Mouse (Mus musculus): Measurements from ENCODE around the gene Rtl8a. TPM values are rescaled to one million over a fixed set of nuclear protein-coding genes. Genes with fewer than 3 reads are reported as not detected.
"Not testable (repeated sequence)": the region's sequence is repeated elsewhere in the genome, so short reads cannot be mapped to it uniquely, and the experiment has no call there.

The Rtl8a gene
- polyA plus RNA-seq (2015; fragmentation: Nextera tagmentation; extraction: Ambion mirVana), result 67.9 and 68.0 TPM in 2 replicates

GRCm38 (mm10) chrX:53642980-53643961 lies at the start of gene Rtl8a:
Rtl8a (minus strand) TSS chrX:53643682.
- H3K36me3 ChIP-seq, H3K9me3 ChIP-seq, H3K27ac ChIP-seq, H3K4me1 ChIP-seq, H3K27me3 ChIP-seq, H3K9ac ChIP-seq: not testable (repeated sequence)
- WGBS, result 30% methylated on average over 11 of the region's 50 CpGs
- Histone ChIP-seq H3K4me2 (peak within 1 kb of the TSS; percentile 50), H3K4me3 (peak within 1 kb of the TSS; percentile 39)
- peak; percentile 80; the same call in 1 of the 2 replicates for ATAC-seq (ENCODE audit: insufficient number of reproducible peaks, insufficient read depth, low FRiP score, low TSS enrichment, low read depth)

DNA sequence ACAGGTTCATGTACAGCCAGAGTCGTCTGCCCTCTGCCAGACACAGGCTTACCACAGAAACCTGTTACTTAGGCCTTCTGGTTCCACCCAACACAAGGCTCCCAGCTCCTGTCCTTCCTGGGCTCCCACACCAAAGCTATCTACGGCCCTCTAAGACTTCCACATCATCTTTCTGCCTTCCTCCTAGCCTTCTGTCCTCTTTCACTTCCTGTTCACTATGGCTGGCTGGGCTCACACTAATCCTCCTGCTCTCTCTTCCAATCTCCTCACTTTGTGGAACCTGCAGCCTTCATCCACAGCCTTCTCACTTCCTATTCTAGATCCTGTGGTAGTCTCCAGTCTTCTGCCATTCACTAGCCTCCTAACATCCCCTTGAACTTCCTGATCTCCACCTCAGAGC lies 49.7 kb upstream of the Rtl8a start:
- no peaks in the 10 kb centered on the region for H3K36me3 ChIP-seq
- H3K9me3 ChIP-seq, result no peaks in the 10 kb centered on the region
- H3K4me1 ChIP-seq, result no peaks in the 10 kb centered on the region
- no peak for ATAC-seq (ENCODE audit: insufficient number of reproducible peaks, insufficient read depth, low FRiP score, low TSS enrichment, low read depth)
- H3K4me2 ChIP-seq, result no peak overlapping the region
- no peak overlapping the region for H3K27ac ChIP-seq
- H3K27me3 ChIP-seq, result no peaks in the 10 kb centered on the region
- H3K9ac ChIP-seq, result no peak overlapping the region
- no peak overlapping the region for H3K4me3 ChIP-seq
- 73% methylated on average over 2 of the region's 2 CpGs for whole genome bisulfite sequencing

DNA sequence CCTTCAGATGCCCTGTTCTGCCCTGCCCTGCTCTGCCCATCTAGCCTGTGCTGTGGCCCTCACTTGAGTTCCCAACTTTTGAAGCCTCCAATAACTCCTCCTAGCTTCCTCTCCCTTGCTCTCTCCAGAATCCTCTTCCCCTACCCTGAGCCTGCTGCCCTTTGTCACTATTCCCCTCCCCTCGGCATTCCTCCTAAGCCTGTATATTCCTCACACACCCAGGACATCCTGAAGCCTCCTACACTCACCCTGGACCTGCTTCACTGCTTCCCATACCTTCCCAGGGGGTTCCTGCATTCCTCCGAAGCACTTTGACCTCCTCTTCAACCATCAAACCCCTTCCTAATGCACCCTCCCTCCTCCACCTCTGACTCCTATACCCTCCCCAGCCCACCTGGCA lies 48.6 kb upstream of the Rtl8a start:
- Histone ChIP-seq H3K4me3 (no peak overlapping the region), H3K4me1 (no peaks in the 10 kb centered on the region), H3K4me2 (no peak overlapping the region), H3K9me3 (no peaks in the 10 kb centered on the region), H3K36me3 (no peaks in the 10 kb centered on the region), H3K27ac (no peak overlapping the region), H3K9ac (no peak overlapping the region), H3K27me3 (no peaks in the 10 kb centered on the region)
- no peak for ATAC-seq (ENCODE audit: insufficient number of reproducible peaks, insufficient read depth, low FRiP score, low TSS enrichment, low read depth)
- WGBS, result 69% methylated on average over 2 of the region's 2 CpGs

GRCm38 (mm10) chrX:53684676-53685075 lies 41.2 kb upstream of the Rtl8a start:
- H3K9ac ChIP-seq; H3K36me3 ChIP-seq; H3K9me3 ChIP-seq; H3K27ac ChIP-seq; H3K4me3 ChIP-seq; H3K4me1 ChIP-seq; H3K27me3 ChIP-seq; H3K4me2 ChIP-seq; ATAC-seq (ENCODE audit: insufficient number of reproducible peaks, insufficient read depth, low FRiP score, low TSS enrichment, low read depth): not testable (repeated sequence)
- WGBS, result 79% methylated on average over 2 of the region's 4 CpGs

DNA sequence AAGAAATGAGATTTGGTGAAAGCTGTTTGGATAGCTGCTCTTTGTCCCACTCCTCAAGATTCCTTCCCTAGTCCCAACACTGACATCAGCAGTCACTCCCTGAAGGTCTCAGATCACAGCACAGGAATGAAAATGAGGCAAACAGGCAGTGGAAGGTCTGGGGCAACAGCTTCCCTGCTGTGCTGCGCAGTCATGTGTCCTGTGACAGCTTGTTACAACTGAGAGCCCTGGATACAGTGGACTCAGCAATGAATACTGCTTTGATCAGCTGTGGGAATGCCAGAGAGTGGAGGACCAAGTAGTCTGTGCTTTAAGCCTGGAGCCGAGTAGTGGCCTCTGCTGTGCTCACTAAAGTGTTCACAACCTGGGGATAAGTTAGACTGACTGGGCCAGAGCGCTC lies 39.2 kb upstream of the Rtl8a start:
- H3K36me3 ChIP-seq; ATAC-seq (ENCODE audit: insufficient number of reproducible peaks, insufficient read depth, low FRiP score, low TSS enrichment, low read depth); H3K4me3 ChIP-seq; H3K4me1 ChIP-seq; H3K27me3 ChIP-seq; H3K27ac ChIP-seq; H3K4me2 ChIP-seq; H3K9me3 ChIP-seq; H3K9ac ChIP-seq: not testable (repeated sequence)
- 47% methylated on average over 2 of the region's 3 CpGs for WGBS

- H3K4me2 ChIP-seq; H3K4me3 ChIP-seq; H3K9me3 ChIP-seq; H3K4me1 ChIP-seq; ATAC-seq (ENCODE audit: insufficient number of reproducible peaks, insufficient read depth, low FRiP score, low TSS enrichment, low read depth); H3K9ac ChIP-seq; H3K36me3 ChIP-seq; H3K27ac ChIP-seq; H3K27me3 ChIP-seq: not testable (repeated sequence)
- WGBS, result 49% methylated on average over 2 of the region's 2 CpGs
Measured at GRCm38 (mm10) chrX:53676943-53677342, 33.5 kb upstream of the Rtl8a start.

DNA sequence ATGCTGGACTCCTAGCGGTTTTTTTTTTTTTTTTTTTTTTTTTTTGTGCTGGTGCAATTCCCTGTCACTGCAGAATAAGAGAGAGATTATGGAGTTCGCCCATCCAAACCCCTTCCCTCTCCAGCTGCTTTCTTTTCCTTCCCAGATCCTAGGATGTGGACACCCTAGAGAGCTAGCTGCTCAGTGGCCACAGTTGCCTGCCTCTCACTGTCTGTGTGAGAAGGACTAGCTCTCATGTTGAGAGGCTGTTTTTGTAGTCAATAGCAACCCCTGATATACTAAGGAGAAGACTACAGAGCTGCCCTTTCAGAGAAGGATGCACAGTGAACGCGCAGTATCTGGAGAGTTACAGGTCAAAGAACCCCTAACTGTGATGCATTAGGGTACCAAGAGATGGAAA lies 27.2 kb upstream of the Rtl8a start:
- not testable (repeated sequence) for ATAC-seq (ENCODE audit: insufficient number of reproducible peaks, insufficient read depth, low FRiP score, low TSS enrichment, low read depth)
- WGBS, result 19% methylated on average over 4 of the region's 4 CpGs

DNA sequence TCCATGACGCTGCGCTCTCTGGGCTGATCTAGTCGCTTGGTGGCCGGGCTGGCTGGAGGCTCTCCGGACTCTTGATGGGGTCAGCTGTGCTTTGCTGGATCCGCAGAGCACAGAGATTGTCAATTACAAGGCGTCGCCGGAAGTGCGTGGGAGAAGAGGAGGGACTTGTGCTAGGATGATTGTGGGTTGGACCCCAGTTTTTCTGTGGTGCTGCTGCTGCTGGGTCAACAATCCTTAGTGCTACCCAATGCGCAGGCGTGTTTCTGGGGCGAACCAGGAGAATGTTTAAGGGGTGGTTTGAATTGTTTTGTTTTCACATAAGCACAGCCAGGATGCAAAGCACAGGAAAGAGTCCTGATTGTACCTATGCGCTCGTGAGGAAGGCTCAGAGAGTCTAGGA lies 26.8 kb upstream of the Rtl8a start, which contains the start of gene Rtl8b:
Rtl8b (minus strand) TSS at position 115 of the 400 bp plus-strand sequence.
- H3K27me3 ChIP-seq, result no peaks in the 10 kb centered on the region
- no peak within 1 kb of the TSS for H3K9ac ChIP-seq
- H3K4me1 ChIP-seq, result no peaks in the 10 kb centered on the region
- H3K36me3 ChIP-seq, result no peaks in the 10 kb centered on the region
- ATAC-seq (ENCODE audit: insufficient number of reproducible peaks, insufficient read depth, low FRiP score, low TSS enrichment, low read depth), result peak; percentile 84
- H3K4me2 ChIP-seq, result peak within 1 kb of the TSS; percentile 48
- H3K4me3 ChIP-seq, result peak within 1 kb of the TSS; percentile 36
- no peaks in the 10 kb centered on the region for H3K9me3 ChIP-seq
- 24% methylated on average over 13 of the region's 15 CpGs for WGBS
- H3K27ac ChIP-seq, result no peak within 1 kb of the TSS; the same call in 1 of the 2 replicates

More for the DNA sequence above, 27.2 kb upstream of the Rtl8a start:
- not testable (repeated sequence) for H3K36me3 ChIP-seq, H3K4me1 ChIP-seq, H3K27ac ChIP-seq, H3K9me3 ChIP-seq, H3K9ac ChIP-seq, H3K27me3 ChIP-seq
- peak overlapping the region; percentile 46 for H3K4me2 ChIP-seq
- peak overlapping the region; percentile 36 for H3K4me3 ChIP-seq

- H3K9me3 ChIP-seq, H3K36me3 ChIP-seq, H3K27ac ChIP-seq, H3K9ac ChIP-seq, H3K27me3 ChIP-seq, H3K4me1 ChIP-seq: not testable (repeated sequence)
- WGBS, result no CpG with 5 or more reads among the region's 36 CpGs
- peak overlapping the region; percentile 48 for H3K4me2 ChIP-seq
- H3K4me3 ChIP-seq, result peak overlapping the region; percentile 36
- peak; percentile 37; the same call in 1 of the 2 replicates for ATAC-seq (ENCODE audit: insufficient number of reproducible peaks, insufficient read depth, low FRiP score, low TSS enrichment, low read depth)
Measured at GRCm38 (mm10) chrX:53669557-53670270, 26.2 kb upstream of the Rtl8a start.

GRCm38 (mm10) chrX:53652917-53653316 lies 9.4 kb upstream of the Rtl8a start:
- not testable (repeated sequence) for ATAC-seq (ENCODE audit: insufficient number of reproducible peaks, insufficient read depth, low FRiP score, low TSS enrichment, low read depth)

GRCm38 (mm10) chrX:53645885-53646284 lies 2.4 kb upstream of the Rtl8a start:
- H3K9me3 ChIP-seq, result no peaks in the 10 kb centered on the region
- H3K9ac ChIP-seq, result no peak overlapping the region
- no peak overlapping the region for H3K4me2 ChIP-seq
- no peak overlapping the region for H3K27ac ChIP-seq
- ATAC-seq (ENCODE audit: insufficient number of reproducible peaks, insufficient read depth, low FRiP score, low TSS enrichment, low read depth), result no peak
- no peaks in the 10 kb centered on the region for H3K36me3 ChIP-seq
- H3K4me1 ChIP-seq, result no peaks in the 10 kb centered on the region
- WGBS, result 74% methylated on average over 6 of the region's 6 CpGs
- no peaks in the 10 kb centered on the region for H3K27me3 ChIP-seq
- no peak overlapping the region for H3K4me3 ChIP-seq

More at GRCm38 (mm10) chrX:53652917-53653316, 9.4 kb upstream of the Rtl8a start:
- not testable (repeated sequence) for H3K9ac ChIP-seq, H3K4me3 ChIP-seq, H3K27ac ChIP-seq, H3K36me3 ChIP-seq, H3K4me2 ChIP-seq, H3K4me1 ChIP-seq, H3K9me3 ChIP-seq, H3K27me3 ChIP-seq
- WGBS, result 64% methylated on average over 4 of the region's 4 CpGs

Data from embryonic facial prominence, embryonic 13.5 days (tissue).